In the genomic region with DNA sequence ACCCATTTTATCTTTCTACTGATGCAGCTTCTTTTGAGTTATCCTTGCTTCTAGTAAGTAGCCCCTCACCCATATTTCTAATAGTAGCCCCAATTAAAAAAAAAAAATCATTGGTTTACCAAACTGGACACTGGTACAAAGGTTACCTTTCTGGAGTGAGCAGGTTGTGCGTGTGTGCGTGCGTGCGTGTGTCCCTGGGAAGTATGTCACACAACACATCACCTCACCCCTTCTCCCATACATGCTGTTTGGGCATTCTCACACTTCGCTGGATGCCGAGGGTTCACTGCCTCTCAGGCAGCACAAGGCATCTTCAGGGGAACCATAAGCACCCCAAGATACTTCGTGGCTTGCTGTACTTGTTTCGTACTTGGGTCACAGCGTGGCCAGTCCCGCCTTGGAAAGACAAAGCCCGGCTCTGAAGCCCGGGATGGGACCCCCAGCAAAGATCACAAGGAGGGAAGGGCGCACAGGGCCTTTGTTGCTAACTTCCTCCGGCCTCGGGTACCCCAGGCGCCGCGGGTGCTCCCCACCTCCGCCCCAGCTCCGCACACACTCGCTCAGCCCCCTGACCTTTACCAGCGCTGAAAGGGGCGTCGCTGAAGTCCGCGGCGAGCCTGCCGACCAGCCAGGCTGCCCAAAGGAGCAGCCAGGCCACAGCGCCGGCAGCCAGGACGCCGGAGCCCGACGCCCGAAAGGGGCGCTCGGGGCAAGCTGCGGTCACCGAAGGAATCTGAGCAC, we compare ENCODE assay signal across 7 mouse cellular contexts. TPM values are rescaled to one million over a fixed set of nuclear protein-coding genes. Genes with fewer than 3 reads are reported as not detected.
A peak's percentile ranks its signal among the peaks of the same experiment; 100 is the strongest.
DNase-seq lines count a peak whose midpoint lies in the region; ATAC-seq and TF ChIP-seq lines count a peak whose summit lies in the region.

No protein-coding gene starts in this region.

- H3K9ac ChIP-seq in limb, embryonic 15.5 days, result peak overlapping the region; percentile 94

- TF ChIP-seq POLR2A in thymus, adult 2 months (IDR thresholded peaks at IDR 0.05; ENCODE audit: control insufficient read depth, extremely low read depth, insufficient read depth, low read length, poor library complexity), result no peak; the same call in 1 of the 2 replicates
- TF ChIP-seq POLR2A in small intestine, adult 2 months (IDR thresholded peaks at IDR 0.05; ENCODE audit: low read depth, low read length), result 0 out of 2 replicates have a peak, but pooled peaks have one; percentile 1

- H3K9me3 ChIP-seq in forebrain, embryonic 10.5 days, result no peaks in the 10 kb centered on the region
- H3K9me3 ChIP-seq in limb, embryonic 15.5 days, result no peaks in the 10 kb centered on the region

- peaks cover 4% of the 10 kb centered on the region; the same call in 1 of the 2 replicates for H3K4me1 ChIP-seq in thymus, adult 2 months (replicated peaks; ENCODE audit: control insufficient read depth, insufficient read depth, low read length)
- peaks cover 21% of the 10 kb centered on the region for H3K4me1 ChIP-seq in forebrain, embryonic 10.5 days
- H3K4me1 ChIP-seq in limb, embryonic 15.5 days, result peaks cover 10% of the 10 kb centered on the region
- no peaks in the 10 kb centered on the region; the same call in none of the 2 replicates for H3K4me1 ChIP-seq in small intestine, adult 2 months (ENCODE audit: control insufficient read depth, insufficient read depth, insufficient read length, low read length)

- WGBS in thymus, adult 2 months, result under 1% methylated on average over 39 of the region's 39 CpGs
- under 1% methylated on average over 39 of the region's 39 CpGs for WGBS in forebrain, embryonic 10.5 days
- under 1% methylated on average over 39 of the region's 39 CpGs for WGBS in limb, embryonic 15.5 days
- WGBS in small intestine, adult 2 months, result under 1% methylated on average over 39 of the region's 39 CpGs

- peak; percentile 71 for ATAC-seq in limb, embryonic 15.5 days (ENCODE audit: insufficient number of reproducible peaks, low FRiP score, low TSS enrichment, low read depth)

- H3K4me3 ChIP-seq in thymus, adult 2 months (ENCODE audit: control insufficient read depth, insufficient read depth, low read length), result peak overlapping the region; percentile 90
- peak overlapping the region; percentile 90 for H3K4me3 ChIP-seq in forebrain, embryonic 10.5 days
- peak overlapping the region; percentile 96 for H3K4me3 ChIP-seq in limb, embryonic 15.5 days
- peak overlapping the region; percentile 90 for H3K4me3 ChIP-seq in small intestine, adult 2 months (ENCODE audit: low read depth, low read length)

- H3K4me2 ChIP-seq in limb, embryonic 15.5 days, result peak overlapping the region; percentile 79

- TF ChIP-seq CTCF in thymus, adult 2 months (IDR thresholded peaks at IDR 0.05; ENCODE audit: borderline replicate concordance, control insufficient read depth, extremely low read depth, insufficient read depth, low read length, poor library complexity), result no peak
- no peak for TF ChIP-seq CTCF in small intestine, adult 2 months (IDR thresholded peaks at IDR 0.05; ENCODE audit: extremely low read depth, insufficient read length, insufficient replicate concordance, low read depth, low read length)

- DNase-seq in thymus, adult 2 months, result peak; percentile 57
- DNase-seq in thymus, adult 18-20 months, result no peak
- DNase-seq in forebrain, embryonic 10.5 days (ENCODE audit: extremely low spot score, low spot score), result no peak
- DNase-seq in urinary bladder, postnatal 14 days (ENCODE audit: low spot score), result no peak
- DNase-seq in Muller cell, postnatal 12 days (ENCODE audit: inconsistent ontology term), result no peak

- no peaks in the 10 kb centered on the region for H3K27me3 ChIP-seq in thymus, adult 2 months (ENCODE audit: control insufficient read depth, insufficient read depth, low read length)
- H3K27me3 ChIP-seq in forebrain, embryonic 10.5 days (ENCODE audit: poor library complexity, severe bottlenecking), result no peaks in the 10 kb centered on the region
- no peaks in the 10 kb centered on the region for H3K27me3 ChIP-seq in limb, embryonic 15.5 days
- H3K27me3 ChIP-seq in small intestine, adult 2 months (ENCODE audit: control insufficient read depth, insufficient read depth, low read length), result no peaks in the 10 kb centered on the region

- peaks cover 9% of the 10 kb centered on the region; the same call in 1 of the 2 replicates for H3K36me3 ChIP-seq in thymus, adult 2 months (ENCODE audit: control insufficient read depth, insufficient read depth, low read length)
- peaks cover 46% of the 10 kb centered on the region for H3K36me3 ChIP-seq in forebrain, embryonic 10.5 days (replicated peaks)
- H3K36me3 ChIP-seq in limb, embryonic 15.5 days, result peaks cover 29% of the 10 kb centered on the region
- peaks cover 5% of the 10 kb centered on the region for H3K36me3 ChIP-seq in small intestine, adult 2 months (ENCODE audit: control insufficient read depth, insufficient read depth, low read length)

- peak overlapping the region; percentile 40 for H3K27ac ChIP-seq in thymus, adult 2 months (ENCODE audit: control insufficient read depth, insufficient read depth, low read length)
- H3K27ac ChIP-seq in forebrain, embryonic 10.5 days, result peak overlapping the region; percentile 95
- H3K27ac ChIP-seq in limb, embryonic 15.5 days, result peak overlapping the region; percentile 90
- peak overlapping the region; percentile 76 for H3K27ac ChIP-seq in small intestine, adult 2 months (ENCODE audit: insufficient read depth, low read depth, low read length)

RNA-seq across cellular contexts. Expression of a gene that starts 0.5 kb away (rescaled TPM):
- polyA plus RNA-seq in thymus, adult 2 months (2012; rRNA removed), result 81.6 and 89.5 TPM in 2 replicates
- 153 TPM in 2 replicates for polyA plus RNA-seq in forebrain, embryonic 10.5 days (2016; fragmentation: Nextera tagmentation; extraction: Ambion mirVana)
- 83.1 and 89.3 TPM in 2 replicates for polyA plus RNA-seq in limb, embryonic 15.5 days (2015; fragmentation: Nextera tagmentation; extraction: Ambion mirVana)
- polyA plus RNA-seq in small intestine, adult 2 months (2012; rRNA removed), result 14.6 and 32.5 TPM in 2 replicates

RNA-seq across cellular contexts. Expression of a gene that starts 0.5 kb away (rescaled TPM):
- polyA plus RNA-seq in thymus, adult 2 months (2012; rRNA removed), result 21.4 and 21.7 TPM in 2 replicates
- 41.0 and 44.0 TPM in 2 replicates for polyA plus RNA-seq in forebrain, embryonic 10.5 days (2016; fragmentation: Nextera tagmentation; extraction: Ambion mirVana)
- polyA plus RNA-seq in limb, embryonic 15.5 days (2015; fragmentation: Nextera tagmentation; extraction: Ambion mirVana), result 23.1 and 25.5 TPM in 2 replicates
- 5.6 and 10.2 TPM in 2 replicates for polyA plus RNA-seq in small intestine, adult 2 months (2012; rRNA removed)

RNA-seq across cellular contexts. Expression of a gene that starts 19.9 kb away (rescaled TPM):
- 35.3 and 40.8 TPM in 2 replicates for polyA plus RNA-seq in thymus, adult 2 months (2012; rRNA removed)
- 41.0 and 41.3 TPM in 2 replicates for polyA plus RNA-seq in forebrain, embryonic 10.5 days (2016; fragmentation: Nextera tagmentation; extraction: Ambion mirVana)
- 32.5 and 33.9 TPM in 2 replicates for polyA plus RNA-seq in limb, embryonic 15.5 days (2015; fragmentation: Nextera tagmentation; extraction: Ambion mirVana)
- polyA plus RNA-seq in small intestine, adult 2 months (2012; rRNA removed), result 7.4 and 16.1 TPM in 2 replicates

Comparison
In these comparisons a context has a peak if more than half of its experiments do, and no peak if none do; other contexts are left out.
1. H3K27ac ChIP-seq: peak in every context shown above with its lines; median percentile 95 in forebrain, embryonic 10.5 days; 90 in limb, embryonic 15.5 days; 76 in small intestine, adult 2 months; 40 in thymus, adult 2 months.